Mouse (Mus musculus) telencephalon, adult 2 months (tissue): Measurements from ENCODE around the gene Steap4.
"Not testable (repeated sequence)": the region's sequence is repeated elsewhere in the genome, so short reads cannot be mapped to it uniquely, and the experiment has no call there.

Source experiments
- DNase-seq: peaks from one replicate; pipeline ENCODE4 v3.0.0-alpha.2; 2011; ENCODE audit warnings: low read depth, low spot score

The Steap4 gene

DNA sequence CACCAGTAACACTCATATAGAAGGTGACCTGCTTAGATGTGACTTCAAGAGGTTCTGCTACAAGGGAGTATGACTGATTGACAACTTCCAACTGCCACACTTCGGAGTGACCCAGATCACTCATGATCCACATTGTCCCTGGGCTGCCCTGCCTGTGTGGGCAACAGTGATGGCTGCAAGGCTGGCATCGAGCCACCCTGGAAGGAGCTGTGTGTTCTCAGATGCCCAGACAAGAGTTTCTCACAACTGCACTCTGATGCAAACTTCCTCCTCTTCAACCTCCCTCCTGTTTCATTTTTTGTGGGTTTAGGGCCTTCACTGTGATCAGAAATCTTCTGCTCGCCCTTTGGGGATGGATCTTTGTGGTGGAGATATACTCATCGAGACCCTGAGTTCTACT, 28.2 kb downstream of the Steap4 start:
- DNase-seq = no peak

DNA sequence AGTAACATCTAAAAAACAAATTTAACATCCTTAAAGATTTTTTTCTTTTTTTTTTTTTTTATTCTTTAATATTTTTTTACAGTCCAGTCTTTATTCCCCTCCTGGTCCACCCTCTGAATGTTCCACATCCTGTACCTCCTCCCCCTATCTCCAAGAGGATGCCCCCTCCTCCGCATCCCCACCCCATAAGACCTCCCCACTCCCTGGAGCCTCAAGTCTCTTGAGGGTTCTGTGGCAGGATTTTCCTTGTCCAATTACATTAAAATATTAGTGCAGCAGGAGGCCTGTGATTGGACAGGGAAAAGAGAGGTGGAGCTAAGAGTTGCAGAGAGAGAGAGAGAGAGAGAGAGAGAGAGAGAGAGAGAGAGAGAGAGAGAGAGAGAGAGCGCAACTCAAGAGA, 31.4 kb downstream of the Steap4 start:
- not testable (repeated sequence) for DNase-seq

DNA sequence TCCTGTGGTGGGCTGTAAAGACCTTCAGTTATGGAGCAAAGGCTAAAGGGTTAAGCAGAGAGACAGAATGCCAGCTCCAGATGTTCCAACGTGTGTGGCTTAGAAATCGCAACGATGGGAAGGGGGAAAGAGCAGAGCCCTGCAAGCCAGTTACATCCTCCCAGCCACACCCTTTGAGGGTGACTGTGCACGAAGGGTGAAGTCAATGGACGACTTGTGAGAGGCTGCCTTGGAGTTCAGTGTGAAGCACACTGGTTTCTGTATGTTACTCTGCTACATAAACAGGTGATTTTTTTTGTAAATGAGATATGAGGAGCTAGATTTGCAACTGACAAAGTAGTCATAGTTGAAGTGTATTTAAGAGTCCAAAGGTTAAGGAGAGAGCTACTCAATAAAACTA, 33.5 kb downstream of the Steap4 start:
- no peak for DNase-seq

DNA sequence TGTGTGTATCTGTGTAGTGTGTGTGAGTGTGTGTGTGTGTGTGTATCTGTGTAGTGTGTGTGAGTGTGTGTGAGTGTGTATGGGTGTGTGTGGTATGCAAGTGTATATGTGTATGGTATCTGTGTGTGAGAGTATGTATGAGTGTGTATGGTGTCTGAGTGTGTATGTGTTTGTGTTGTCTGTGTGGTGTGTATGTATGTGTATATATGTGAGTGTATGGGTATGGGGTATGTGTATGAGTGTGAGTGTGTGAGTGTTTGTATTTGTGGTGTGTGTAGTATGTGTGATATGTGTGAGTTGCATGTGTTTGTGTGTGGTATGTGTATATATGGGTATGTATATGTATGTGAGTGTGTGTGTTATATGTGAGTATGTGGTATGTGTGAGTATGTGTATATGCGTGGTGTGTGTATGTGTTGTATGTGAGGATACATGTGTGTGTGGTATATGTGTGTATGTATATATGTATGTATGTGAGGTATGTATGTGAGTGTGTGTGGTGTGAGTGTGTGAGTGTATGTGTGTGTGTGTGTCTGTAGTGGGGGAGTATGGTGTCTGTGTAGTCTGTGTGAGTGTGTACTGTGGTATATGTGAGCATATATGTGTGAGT, 35.1 kb downstream of the Steap4 start:
- DNase-seq = no peak

DNA sequence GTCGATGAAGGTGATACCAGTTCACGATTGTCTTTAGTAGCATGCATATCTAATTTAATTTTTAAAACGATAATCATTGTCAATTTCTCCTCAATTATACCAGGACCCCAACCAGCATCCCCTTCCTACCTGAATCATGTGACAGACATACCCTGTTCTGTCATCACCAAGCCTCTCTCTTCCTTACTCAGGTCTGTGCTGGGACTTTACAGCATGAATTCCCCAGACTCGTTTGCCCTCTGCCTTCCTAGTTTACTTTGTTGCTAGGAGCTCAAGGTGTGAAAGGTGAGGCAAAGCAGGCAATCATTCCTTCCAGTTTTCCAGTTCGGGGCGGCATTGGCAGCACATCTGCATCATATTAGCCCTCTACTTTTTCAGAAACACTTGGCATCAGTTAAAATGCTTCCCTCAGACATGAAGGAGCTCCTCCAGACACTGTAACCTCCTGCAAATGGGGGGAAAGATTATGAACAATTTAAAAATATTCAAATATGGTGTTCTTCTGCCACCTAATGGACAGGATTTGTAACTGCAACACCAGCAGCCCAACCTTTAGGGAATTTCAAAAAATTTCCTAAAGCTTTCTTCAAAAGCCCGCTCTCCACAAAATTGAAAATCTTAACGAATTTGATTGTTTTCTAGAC, 36.3 kb downstream of the Steap4 start:
- DNase-seq = no peak

DNA sequence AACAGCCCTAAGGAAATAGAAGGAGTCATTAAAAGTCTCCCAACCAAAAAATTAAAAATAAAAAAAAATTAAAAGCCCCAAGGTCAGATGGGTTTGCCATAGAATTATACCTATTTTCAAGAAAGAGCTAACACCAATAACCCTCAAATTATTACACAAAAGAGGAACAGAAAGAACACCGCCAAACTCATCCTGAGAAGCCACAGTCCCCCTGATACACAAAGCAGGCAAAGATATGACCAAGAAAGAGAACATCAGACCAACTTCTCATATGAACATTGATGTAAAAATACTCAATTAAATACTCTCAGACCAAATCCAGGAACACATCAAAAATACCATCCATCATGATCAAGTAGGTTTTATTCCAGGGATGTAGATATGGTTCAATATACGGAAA, 36.8 kb downstream of the Steap4 start:
- no peak for DNase-seq

DNA sequence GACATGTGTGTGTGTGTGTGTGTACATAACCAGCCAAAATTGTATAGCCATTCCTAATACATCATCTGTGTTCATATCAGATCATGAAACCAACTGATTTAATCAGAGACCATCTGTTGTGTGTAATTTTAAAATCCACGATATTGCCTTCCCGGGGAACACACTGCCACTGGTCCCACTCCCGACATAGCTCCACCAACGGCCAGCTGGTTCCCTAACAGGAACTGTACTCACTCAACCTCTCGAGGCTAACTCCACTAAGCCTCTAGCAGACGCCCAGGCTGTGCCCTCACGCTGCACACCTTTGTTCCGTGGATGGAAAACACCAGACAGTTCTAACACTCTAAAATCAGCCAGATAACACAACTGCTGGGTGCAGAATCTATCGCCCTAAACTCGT, 40.2 kb downstream of the Steap4 start:
- no peak for DNase-seq

DNA sequence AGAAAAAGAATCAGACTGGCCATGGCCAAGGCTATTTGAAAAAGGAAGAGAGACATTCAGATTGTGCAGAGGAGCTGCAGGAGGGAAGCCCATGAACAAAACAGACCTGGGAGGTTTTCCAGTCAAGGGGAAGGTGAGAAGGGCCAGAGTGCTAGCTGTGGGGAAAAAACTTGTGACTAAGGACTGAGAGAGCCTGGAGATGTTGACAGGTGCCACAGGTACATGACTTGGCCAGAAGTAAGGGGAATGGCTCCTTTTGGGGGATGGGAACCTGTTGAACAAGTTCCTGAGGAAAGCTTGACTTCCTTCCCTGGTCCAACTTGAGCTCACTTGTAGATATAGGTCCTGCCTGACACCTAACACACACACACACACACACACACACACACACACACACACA, 42.6 kb downstream of the Steap4 start:
- no peak for DNase-seq

DNA sequence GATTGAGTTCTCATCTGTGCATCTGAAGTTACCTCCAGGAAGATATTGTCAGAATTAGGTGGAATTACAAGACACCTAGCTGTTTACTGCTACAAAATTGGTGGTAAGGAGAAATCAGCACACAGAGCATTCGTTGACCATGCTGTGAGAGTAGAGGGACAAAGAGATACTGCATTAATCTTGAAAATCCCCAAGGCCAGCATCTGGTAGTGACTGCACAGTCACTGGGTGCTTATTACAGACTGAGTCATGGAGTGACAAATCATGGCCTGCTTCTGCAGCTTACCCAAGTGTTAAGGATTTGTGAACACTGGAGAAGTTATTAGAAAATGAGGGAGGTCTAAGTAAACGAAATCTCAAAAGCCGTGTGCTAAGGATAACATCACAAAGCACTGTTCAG, 53.0 kb downstream of the Steap4 start:
- DNase-seq = no peak
